In genomic region chr11:51470383-51471144, GRCm38 (mm10) we compare ENCODE assay signal across 10 mouse cellular contexts.
DNase-seq lines count a peak whose midpoint lies in the region; ATAC-seq and TF ChIP-seq lines count a peak whose summit lies in the region.
"Had no signal": no experiment of that assay in that cellular context is flagged by ENCODE, and none has a peak within 500 bp of the region (broad histone marks: within the 10 kb centered on the region; RNA-seq: fewer than 3 reads in every experiment).

No protein-coding gene starts in this region.

- TF ChIP-seq CTCF in forebrain, postnatal 0 days (IDR thresholded peaks at IDR 0.05; ENCODE audit: low read depth) = no peak
- peak; percentile 13; the same call in 1 of the 2 replicates for TF ChIP-seq CTCF in lung, postnatal 0 days (IDR thresholded peaks at IDR 0.05)

- no peak overlapping the region for H3K4me3 ChIP-seq in forebrain, embryonic 14.5 days (ENCODE audit: low read depth, low read length)
- no peak overlapping the region for H3K4me3 ChIP-seq in forebrain, postnatal 0 days (ENCODE audit: low read depth, low read length)
- no peak overlapping the region for H3K4me3 ChIP-seq in lung, postnatal 0 days (ENCODE audit: low read depth, low read length)
- no peak overlapping the region for H3K4me3 ChIP-seq in limb, embryonic 15.5 days
- H3K4me3 ChIP-seq: liver, embryonic 13.5 days had no signal

- TF ChIP-seq EP300 in lung, postnatal 0 days (IDR thresholded peaks at IDR 0.05) = no peak

- 49% methylated on average over 17 of the region's 17 CpGs for WGBS in forebrain, embryonic 14.5 days
- 48% methylated on average over 17 of the region's 17 CpGs for WGBS in forebrain, postnatal 0 days
- WGBS in lung, postnatal 0 days = 22% methylated on average over 17 of the region's 17 CpGs
- WGBS in limb, embryonic 15.5 days = 30% methylated on average over 17 of the region's 17 CpGs

- H3K27me3 ChIP-seq in forebrain, embryonic 14.5 days (replicated peaks; ENCODE audit: control insufficient read depth, insufficient read depth, low read length) = no peaks in the 10 kb centered on the region
- H3K27me3 ChIP-seq in forebrain, postnatal 0 days (ENCODE audit: insufficient read depth, low read length) = no peaks in the 10 kb centered on the region
- no peaks in the 10 kb centered on the region for H3K27me3 ChIP-seq in lung, postnatal 0 days (replicated peaks; ENCODE audit: insufficient read depth, low read length)
- no peaks in the 10 kb centered on the region for H3K27me3 ChIP-seq in limb, embryonic 15.5 days

- peak; percentile 37 for DNase-seq in forebrain, embryonic 14.5 days (ENCODE audit: low spot score)
- no peak for DNase-seq in forebrain, postnatal 0 days
- no peak for DNase-seq in lung, postnatal 0 days (ENCODE audit: low spot score)
- no peak for DNase-seq in lung, postnatal 36 days
- DNase-seq in testis, postnatal 14 days (ENCODE audit: low spot score) = peak; percentile 14
- DNase-seq in layer of hippocampus, adult 18-20 months (ENCODE audit: low spot score in 2 of 2) = no peak
- no peak for DNase-seq in thymus, postnatal 36 days
- DNase-seq: liver, embryonic 13.5 days; thymus, postnatal 25 days had no signal

- H3K36me3 ChIP-seq in forebrain, embryonic 14.5 days (ENCODE audit: control insufficient read depth, insufficient read depth, low read length) = no peaks in the 10 kb centered on the region
- no peaks in the 10 kb centered on the region; the same call in 1 of the 2 replicates for H3K36me3 ChIP-seq in forebrain, postnatal 0 days (ENCODE audit: insufficient read depth)
- H3K36me3 ChIP-seq in lung, postnatal 0 days (ENCODE audit: insufficient read depth, low read length) = no peaks in the 10 kb centered on the region
- H3K36me3 ChIP-seq in limb, embryonic 15.5 days = no peaks in the 10 kb centered on the region
- H3K36me3 ChIP-seq: liver, embryonic 13.5 days had no signal

- H3K4me2 ChIP-seq in forebrain, embryonic 14.5 days (ENCODE audit: low read length) = no peak overlapping the region
- no peak overlapping the region for H3K4me2 ChIP-seq in forebrain, postnatal 0 days (ENCODE audit: low read depth)
- H3K4me2 ChIP-seq in lung, postnatal 0 days (replicated peaks; ENCODE audit: low read depth, low read length) = no peak overlapping the region
- 0 out of 2 replicates have a peak overlapping the region, but pooled peaks have one; percentile 5 for H3K4me2 ChIP-seq in limb, embryonic 15.5 days
- H3K4me2 ChIP-seq: liver, embryonic 13.5 days had no signal

- no peaks in the 10 kb centered on the region for H3K9me3 ChIP-seq in forebrain, embryonic 14.5 days (replicated peaks; ENCODE audit: control insufficient read depth, low read length)
- H3K9me3 ChIP-seq in forebrain, postnatal 0 days (ENCODE audit: low read length) = no peaks in the 10 kb centered on the region
- no peaks in the 10 kb centered on the region for H3K9me3 ChIP-seq in lung, postnatal 0 days (ENCODE audit: low read length)
- H3K9me3 ChIP-seq in limb, embryonic 15.5 days = no peaks in the 10 kb centered on the region
- H3K9me3 ChIP-seq: liver, embryonic 13.5 days had no signal

- H3K27ac ChIP-seq in forebrain, embryonic 14.5 days (ENCODE audit: low read depth, low read length) = no peak overlapping the region
- no peak overlapping the region for H3K27ac ChIP-seq in forebrain, postnatal 0 days (ENCODE audit: low read depth, low read length)
- H3K27ac ChIP-seq in lung, postnatal 0 days (ENCODE audit: low read length) = 0 out of 2 replicates have a peak overlapping the region, but pooled peaks have one; percentile 43
- no peak overlapping the region for H3K27ac ChIP-seq in limb, embryonic 15.5 days
- H3K27ac ChIP-seq: liver, embryonic 13.5 days had no signal

- no peaks in the 10 kb centered on the region; the same call in 1 of the 2 replicates for H3K4me1 ChIP-seq in forebrain, embryonic 14.5 days (ENCODE audit: control insufficient read depth, insufficient read depth, low read length)
- no peaks in the 10 kb centered on the region for H3K4me1 ChIP-seq in forebrain, postnatal 0 days (ENCODE audit: insufficient read depth)
- 0 out of 2 replicates have a peak, but pooled peaks cover 5% of the 10 kb centered on the region for H3K4me1 ChIP-seq in lung, postnatal 0 days (ENCODE audit: insufficient read depth, low read depth, low read length)
- H3K4me1 ChIP-seq in limb, embryonic 15.5 days = peaks cover 32% of the 10 kb centered on the region

- ATAC-seq in forebrain, embryonic 14.5 days = 0 out of 2 replicates have a peak, but pooled peaks have one; percentile 15
- no peak for ATAC-seq in forebrain, postnatal 0 days
- no peak; the same call in 1 of the 2 replicates for ATAC-seq in lung, postnatal 0 days
- no peak for ATAC-seq in limb, embryonic 15.5 days (ENCODE audit: insufficient number of reproducible peaks, low FRiP score, low TSS enrichment, low read depth)

- H3K9ac ChIP-seq in forebrain, embryonic 14.5 days (ENCODE audit: low read length) = no peak overlapping the region
- H3K9ac ChIP-seq in forebrain, postnatal 0 days = no peak overlapping the region
- no peak overlapping the region for H3K9ac ChIP-seq in lung, postnatal 0 days (replicated peaks; ENCODE audit: low read depth)
- H3K9ac ChIP-seq in limb, embryonic 15.5 days = peak overlapping the region; percentile 14; the same call in 1 of the 2 replicates
- H3K9ac ChIP-seq: liver, embryonic 13.5 days had no signal

Comparison
In these comparisons a context has a peak if more than half of its experiments do, and no peak if none do; other contexts are left out.
1. DNase-seq: peak in forebrain, embryonic 14.5 days (single experiment) and testis, postnatal 14 days (single experiment); none in forebrain, postnatal 0 days (single experiment), lung, postnatal 0 days (single experiment), lung, postnatal 36 days (single experiment), layer of hippocampus, adult 18-20 months (0 of 2) and thymus, postnatal 36 days (0 of 2).